Mouse (Mus musculus) hindlimb bud, embryonic 11.5 days (tissue): Measurements from ENCODE around the gene Syk.

Experiments used
- DNase-seq: peaks from one replicate; pipeline ENCODE4 v3.0.0-alpha.2; 2012; ENCODE audit warnings: low read depth, low spot score; ENCODE audit errors: extremely low spot score

The Syk gene

DNA sequence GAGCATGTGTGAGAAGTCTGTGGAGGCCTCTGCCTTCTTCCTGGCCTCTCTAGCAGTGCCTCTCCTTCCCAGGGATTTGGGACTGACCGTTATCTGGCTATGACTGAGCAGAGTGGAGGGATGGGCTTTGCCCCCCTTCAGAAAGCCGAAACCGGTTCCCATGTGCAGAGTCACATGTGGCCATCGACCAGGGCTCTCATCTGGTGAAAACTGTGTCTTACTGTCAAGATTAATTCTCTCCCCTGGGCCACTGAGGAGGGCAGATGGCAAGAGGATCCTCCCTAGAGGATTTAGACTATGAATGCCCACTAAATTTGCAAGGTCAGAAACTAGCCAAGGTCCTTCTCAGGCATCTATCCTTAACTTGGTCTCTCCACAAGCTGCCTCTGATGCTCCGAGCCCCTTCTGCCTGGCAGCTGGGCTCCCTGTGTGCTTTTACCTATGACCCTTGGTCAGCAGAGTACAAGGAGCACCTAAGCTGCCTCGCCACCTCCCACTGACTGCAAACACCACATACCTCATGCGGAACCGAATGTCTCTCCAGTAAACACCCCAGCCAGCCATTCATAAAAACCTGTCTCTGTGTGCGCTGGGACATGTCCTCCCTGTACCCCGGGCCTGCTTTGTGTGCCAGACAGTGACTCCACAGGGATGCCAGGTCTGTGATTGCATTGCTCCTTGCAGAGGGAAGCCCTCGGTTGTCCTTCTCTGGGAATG is 65.2 kb downstream of the Syk start:
- no peak for DNase-seq

- no peak for DNase-seq
Observed at GRCm38 (mm10) chr13:52649791-52650418, 66.9 kb downstream of the Syk start.

DNA sequence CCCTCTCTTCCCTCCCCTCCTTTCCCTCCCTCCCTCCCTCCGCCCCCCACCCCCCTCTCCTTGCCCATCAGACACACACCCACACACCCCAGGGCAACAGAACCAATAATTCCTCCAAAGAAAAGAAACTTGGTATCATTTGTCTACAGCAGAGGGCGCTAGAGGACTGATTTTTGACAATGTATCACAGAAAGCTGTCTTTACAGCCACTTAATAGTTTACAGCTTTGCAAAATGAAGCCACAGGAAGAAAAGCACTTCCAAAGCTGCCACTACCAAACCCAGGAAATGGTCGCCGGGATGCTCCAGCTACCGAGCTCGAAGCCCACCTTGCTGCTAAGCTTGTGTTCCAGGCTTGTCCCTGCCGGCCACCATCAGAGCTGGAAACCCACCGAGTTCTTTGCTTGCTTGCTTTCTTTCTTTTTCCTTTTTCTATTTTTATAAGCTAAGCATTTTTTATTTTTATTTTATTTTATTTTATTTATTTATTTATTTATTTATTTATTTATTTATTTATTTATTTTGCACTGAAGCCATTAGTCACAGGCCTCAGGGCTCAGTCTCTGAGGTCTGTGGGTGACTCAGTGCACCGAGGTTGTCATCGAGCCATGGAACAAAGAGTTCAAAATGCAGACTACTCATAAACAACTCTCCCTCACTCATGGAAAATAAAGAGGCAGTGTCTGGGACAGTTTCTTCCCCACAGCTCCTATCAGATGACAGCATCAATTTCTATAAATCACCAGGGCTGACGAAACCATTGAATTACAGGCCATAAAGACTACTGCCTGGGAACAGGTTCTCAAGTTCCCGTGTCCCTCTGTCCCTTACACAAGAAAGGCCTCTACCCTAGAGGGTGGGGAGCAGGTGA is 68.6 kb downstream of the Syk start:
- DNase-seq: peak; percentile 96

DNA sequence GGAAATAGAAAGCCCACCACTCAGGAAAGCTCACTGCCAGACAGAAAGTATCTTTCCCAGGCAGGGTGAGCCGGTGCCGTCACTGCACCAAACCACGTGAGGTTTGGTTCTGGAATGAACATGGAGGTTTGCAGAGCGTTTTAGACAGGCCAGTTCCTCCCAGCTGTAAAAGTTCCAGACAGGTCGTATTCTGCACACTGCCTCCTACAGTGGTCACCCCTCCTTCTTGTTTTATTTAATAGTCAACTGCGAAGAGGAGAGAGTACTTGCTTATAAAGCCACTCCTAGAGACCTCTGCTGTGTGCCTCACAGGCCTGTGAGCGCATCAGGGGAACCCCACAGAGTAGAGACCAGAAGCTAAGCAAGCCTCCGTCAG is 69.3 kb downstream of the Syk start:
- DNase-seq: no peak

DNA sequence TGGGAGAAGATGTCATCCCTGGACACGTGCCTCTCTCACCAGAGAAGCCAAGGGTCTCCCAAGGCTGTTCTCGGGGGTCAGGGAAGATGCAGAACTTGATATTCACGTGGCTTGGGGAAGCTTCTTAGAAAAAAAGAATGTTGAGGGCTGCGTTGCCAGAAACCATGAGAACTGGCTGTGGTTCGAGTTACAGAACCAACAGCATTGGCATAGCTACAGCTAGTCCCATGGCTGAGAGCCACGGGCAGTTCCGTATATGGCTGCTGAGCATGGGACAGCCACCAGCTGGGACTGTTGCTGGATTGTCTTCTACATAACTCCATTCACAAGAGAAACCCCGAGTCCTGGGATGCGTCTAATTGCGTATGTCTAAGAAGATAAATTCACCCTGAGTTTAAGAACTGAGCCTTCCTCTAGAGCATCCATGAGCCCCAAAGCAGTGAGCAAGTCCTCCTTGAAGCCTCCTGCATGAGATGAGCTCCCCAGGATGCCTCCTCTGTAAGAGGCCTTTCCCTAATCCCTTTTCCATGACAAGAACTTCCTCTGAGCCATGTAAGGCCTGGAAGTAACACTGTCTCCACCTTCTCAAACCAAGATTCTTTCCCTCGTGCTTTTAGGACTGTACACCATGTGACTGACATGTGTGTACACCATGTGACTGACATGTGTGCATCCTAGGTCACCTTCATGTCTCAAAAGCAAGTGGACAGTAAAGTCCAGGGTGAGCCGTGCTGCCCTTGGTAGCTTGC is 71.3 kb downstream of the Syk start:
- DNase-seq: no peak

DNA sequence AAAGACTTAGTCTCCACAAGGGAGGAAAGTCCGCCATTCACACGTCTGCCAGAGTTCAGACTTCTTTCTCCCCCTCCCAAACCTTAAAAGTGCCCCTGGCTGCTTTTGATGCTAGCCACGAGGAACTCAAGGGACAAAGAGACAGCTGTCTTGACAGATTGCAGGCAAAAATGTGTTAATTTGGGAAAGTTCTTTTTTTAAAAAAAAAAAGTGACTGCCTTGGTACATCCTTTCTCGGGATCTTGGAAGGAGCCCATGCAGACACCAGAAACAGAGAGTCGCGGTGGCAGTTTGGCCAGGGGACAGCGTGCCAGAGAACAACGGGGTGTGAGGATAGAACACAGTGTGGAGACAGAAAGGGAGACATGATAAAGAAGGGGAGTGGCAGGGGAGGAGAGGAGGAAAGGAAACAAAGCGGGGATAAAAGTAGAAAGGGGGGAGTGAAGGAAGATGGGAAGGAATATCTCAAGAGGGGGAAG is 71.9 kb downstream of the Syk start:
- no peak for DNase-seq

DNA sequence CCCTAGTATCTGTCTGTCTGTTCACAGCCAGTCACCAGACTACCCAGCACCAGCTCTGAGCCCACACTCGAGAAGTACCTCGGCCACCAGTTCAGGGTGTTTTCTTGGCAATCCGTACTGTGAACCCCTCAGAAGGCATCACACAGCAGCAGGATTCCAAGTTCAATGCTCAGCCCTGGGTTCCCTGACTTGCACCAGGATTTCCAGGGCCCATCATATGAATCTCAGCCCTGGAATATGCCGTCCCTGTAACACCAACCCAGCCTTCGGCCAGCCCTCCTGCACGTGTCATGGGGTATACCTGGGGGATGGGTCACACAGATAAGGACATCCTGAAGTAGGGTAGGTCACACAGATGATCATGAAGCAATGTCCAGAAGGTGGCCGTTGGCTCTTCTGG is 75.0 kb downstream of the Syk start:
- DNase-seq: no peak

DNA sequence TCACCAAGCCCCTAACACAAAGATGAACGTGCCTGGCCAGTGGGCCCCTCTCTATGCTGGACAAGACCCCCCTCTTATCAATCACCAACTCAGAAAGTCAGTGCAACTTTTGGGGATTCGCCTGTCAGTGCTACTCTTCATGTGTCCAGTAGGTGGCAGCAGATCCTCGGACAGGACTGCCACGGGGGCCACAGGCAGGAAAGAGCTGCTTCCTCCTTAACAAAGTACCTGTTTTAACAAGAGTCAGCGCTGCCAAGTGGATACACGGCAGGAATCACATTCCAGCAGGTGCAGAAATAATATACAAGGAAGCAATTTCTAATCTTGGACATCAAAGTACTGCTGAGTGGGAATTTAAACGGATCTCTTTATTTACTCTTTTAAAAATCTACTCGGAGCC is 75.5 kb downstream of the Syk start:
- DNase-seq: no peak

DNA sequence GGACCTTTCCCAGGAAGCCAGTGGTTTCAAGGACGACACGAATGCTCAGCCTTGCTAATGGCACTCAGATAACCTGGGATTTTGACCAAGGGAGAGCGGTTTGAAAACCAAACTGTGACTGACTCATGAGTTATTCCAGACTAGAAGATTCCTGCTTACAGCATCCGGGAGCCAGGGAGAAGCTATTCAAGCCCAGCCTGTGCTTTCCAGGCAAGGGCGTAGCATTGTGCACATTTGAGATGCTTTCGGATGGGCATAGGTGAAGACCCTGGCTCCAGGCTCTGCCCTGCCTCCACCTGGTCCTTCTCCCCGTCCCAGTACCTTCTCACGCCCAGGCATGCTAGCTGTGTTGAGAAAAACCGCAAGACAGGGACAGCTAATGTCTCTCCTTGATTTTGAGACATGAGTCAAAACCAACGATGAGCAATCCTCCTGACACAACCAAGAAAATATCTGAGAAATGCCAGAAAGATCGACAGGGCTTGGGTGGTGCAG is 76.2 kb downstream of the Syk start:
- DNase-seq: no peak

GRCm38 (mm10) chr13:52669889-52670288 is 86.9 kb downstream of the Syk start:
- DNase-seq: no peak

GRCm38 (mm10) chr13:52673272-52673671 is 90.3 kb downstream of the Syk start:
- no peak for DNase-seq

DNA sequence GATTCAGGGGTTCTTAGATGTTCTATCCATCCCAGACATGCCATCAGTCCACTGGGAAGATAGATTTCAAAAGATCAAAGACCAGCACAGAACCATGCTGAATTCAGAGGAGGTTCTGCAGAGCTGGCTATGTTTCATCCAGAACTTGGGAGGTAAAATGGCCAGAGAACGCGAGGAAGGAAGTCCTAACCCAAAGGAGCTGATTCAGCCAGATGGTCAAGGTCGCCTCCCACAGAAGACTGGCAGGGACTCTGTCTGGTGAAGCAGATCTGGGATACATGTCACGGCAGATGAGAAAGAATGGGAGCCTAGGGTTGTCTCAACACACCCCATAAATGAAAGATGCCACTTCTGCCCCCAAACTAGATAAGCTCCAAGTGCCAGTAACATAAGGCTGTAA is 90.9 kb downstream of the Syk start:
- no peak for DNase-seq

DNA sequence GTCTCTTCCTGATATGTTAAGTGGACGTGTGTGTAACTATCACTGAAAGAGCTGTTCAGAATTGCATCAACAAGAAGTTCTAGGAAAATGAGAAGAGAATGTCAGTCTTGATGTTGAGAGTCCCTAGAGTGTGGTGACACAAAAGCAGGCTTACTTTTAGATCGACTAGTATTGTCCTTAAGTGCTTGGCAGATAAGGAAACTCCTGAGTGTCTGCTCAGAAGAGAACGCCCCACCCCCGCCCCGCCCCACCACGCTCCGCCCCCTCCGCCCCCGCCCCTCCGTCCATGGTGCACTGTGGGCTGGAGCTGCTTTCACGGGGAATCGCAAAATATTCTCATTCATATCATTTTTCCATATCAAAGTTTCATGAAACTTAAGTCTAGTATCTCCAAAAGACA is 91.9 kb downstream of the Syk start:
- DNase-seq: no peak

DNA sequence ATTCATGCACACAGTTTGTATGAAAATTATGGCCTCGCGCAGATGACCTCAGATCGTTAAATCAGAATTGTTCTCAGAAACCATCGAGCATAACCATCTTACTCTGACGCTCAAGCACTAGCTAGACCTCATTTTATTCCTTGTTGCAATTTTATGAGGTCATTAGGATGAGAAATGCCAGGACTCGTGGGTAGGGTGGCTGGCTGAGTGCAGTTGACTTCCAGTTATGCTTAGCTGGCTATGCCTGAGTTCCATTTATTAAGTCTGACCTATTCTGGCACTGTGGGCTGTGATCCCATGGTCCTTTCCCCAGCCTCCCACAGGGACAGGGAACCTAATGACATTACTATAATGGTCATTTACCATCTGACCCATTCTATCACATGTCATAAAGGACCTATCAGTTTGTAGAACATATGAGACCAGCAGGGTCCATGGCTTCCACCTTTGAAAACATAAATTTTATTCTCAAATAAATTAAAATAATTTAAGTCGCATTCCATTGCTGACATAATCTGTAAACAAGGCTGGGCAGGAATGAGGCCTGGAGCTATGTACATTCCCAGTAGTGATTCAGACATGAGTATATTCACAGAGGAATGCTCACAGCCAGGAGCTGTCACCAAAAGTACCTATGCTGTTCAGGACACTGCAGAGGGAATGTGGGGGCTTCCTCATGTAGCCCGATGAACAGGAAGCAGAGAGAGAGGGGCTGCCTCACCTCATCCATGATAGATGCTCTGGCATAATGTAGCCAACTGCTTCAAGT is 92.7 kb downstream of the Syk start:
- no peak for DNase-seq

GRCm38 (mm10) chr13:52676671-52677445 is 93.9 kb downstream of the Syk start:
- no peak for DNase-seq

- no peak for DNase-seq
Observed at GRCm38 (mm10) chr13:52679906-52680305, 96.9 kb downstream of the Syk start.

DNA sequence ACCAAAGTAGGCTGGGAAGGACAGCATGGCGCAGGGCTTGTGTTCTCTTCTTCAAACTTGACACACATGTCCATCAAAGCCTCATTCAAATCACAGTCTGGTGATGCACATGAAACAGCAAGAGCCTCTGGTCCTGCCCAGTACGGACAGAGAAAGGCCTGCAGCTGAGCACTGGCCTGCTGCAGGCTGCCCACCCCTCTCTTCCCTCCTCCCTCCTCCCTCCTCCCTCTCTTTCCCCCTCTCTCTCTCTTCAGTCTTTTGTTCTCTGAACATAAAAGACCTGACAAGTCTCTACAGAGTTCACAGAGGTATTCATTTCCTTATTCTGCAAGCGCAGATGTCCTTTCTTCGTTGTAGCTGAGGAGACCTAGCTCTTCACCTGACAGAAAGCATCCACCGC is 99.1 kb downstream of the Syk start:
- DNase-seq: no peak

DNA sequence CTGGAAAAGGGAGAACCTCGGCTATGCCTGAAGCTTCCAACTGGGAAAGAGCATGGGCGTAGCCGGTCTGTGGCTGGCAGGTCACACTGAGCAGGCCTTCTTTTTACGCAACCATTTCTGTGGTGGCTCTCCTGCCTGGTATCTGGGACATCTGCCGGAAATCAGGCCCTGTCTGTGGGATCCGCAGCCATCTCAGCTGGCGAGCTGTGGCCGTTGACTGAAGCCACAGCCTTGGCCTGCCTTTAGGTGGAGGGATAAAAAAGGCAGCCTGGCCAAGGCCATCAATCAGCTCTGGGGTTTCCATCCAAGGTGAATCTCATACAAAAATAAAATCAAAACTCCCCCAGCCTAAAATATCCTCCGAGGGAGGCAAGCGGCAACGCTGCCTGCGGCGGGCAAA is 107.5 kb downstream of the Syk start:
- DNase-seq: no peak

GRCm38 (mm10) chr13:52692311-52692710 is 109.3 kb downstream of the Syk start:
- no peak for DNase-seq
